Mouse (Mus musculus): ENCODE results near the gene Dclre1a. TPM values are rescaled to one million over a fixed set of nuclear protein-coding genes. Genes with fewer than 3 reads are reported as not detected.

Dclre1a gene
- 16.3 and 17.8 TPM in 2 replicates for polyA plus RNA-seq (2016; fragmentation: Nextera tagmentation; extraction: Ambion mirVana)

DNA sequence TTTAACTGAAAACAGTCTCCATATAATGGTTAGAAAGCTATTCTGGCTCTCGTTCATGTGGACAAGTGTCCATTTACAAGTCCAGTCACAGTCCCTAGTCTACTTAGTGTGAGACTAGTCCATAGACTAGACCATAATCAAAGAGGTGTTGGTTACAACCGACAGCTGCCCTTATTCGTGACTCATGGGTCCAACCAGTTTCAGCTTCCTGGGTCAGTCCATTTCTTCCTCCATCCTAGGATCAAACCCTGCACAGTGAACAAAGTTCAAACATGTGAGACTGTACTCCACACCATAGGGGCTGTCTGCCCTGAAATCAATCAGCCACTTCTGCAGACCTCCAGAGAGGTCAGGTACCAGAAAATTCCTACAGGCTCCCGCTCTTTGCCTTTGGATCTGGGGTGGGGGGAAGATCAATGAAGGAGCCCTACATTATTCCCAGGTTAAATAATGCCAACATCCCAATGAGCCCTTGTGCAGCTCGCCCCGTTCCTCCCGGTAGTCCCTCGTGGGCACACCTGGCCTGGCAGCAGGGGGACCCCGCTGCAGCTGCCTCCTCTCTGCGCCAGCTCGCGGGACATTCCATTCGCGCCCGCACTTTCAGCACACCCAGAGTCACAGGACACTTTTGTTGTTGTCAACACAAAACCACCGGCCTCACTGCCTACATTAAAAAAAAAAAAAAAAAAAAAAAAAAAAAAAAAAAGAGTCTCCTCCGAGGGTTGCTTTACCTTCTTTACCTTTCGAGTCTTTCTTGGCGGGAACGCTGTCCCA, at the start of gene Dclre1a:
Gene Dclre1a, minus strand, starts transcription at position 767 of the 774 bp plus-strand sequence.
- Histone ChIP-seq H3K27me3 (no peaks in the 10 kb centered on the region), H3K27ac (peak within 1 kb of the TSS; percentile 97), H3K4me1 (peaks cover 17% of the 10 kb centered on the region), H3K4me2 (peak within 1 kb of the TSS; percentile 71), H3K9ac (peak within 1 kb of the TSS; percentile 93), H3K9me3 (no peaks in the 10 kb centered on the region), H3K4me3 (replicated peaks) (peak within 1 kb of the TSS; percentile 96), H3K36me3 (replicated peaks) (peaks cover 13% of the 10 kb centered on the region)
- peak; percentile 83 for ATAC-seq (ENCODE audit: low FRiP score)
- WGBS, result 13% methylated on average over 20 of the region's 20 CpGs

DNA sequence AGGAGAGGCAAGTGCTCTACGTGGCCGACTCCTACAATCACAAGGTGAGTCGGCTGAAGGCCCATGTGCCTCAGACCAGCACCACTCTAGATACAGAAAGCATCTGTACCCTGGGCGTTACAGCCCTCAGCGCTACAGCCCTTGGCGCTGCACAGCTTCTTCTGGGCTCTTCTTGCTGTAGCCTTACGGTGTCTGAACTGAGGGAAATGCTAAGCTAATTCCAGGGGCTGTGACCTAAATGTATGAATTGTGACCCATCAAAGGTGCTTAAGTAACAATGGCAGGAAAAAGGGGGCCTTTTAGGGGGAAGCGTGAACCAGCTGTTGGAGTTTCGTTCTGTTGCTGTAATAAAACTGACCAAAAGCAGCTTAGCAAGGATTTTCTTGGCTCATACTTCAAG, 44.5 kb upstream of the Dclre1a start:
- H3K27ac ChIP-seq, result no peak overlapping the region
- peaks cover 84% of the 10 kb centered on the region for H3K36me3 ChIP-seq (replicated peaks)
- 91% methylated on average over 9 of the region's 9 CpGs for WGBS
- no peaks in the 10 kb centered on the region for H3K9me3 ChIP-seq
- H3K9ac ChIP-seq, result no peak overlapping the region
- ATAC-seq (ENCODE audit: low FRiP score), result no peak
- no peak overlapping the region for H3K4me2 ChIP-seq
- H3K4me3 ChIP-seq (replicated peaks), result no peak overlapping the region
- H3K4me1 ChIP-seq, result no peaks in the 10 kb centered on the region
- H3K27me3 ChIP-seq, result no peaks in the 10 kb centered on the region

DNA sequence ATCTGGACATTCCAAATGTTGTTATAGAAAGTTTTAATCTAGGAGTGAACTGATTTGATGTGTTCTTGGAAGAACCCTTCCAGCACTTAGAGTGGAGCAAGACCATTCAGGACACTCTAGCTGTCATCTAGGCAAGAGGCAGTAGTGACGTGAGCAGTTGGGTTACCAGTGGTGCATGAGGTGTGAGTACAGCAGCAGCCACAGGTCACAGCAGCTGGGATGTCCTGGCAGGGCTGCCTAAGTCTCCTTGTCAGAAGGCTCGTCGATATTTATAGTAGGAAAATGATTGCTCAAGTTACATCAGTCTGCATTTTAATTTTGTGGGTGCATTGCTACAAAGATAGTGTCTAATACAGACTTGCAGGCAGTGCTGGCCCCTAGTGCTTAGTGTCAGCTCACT, 42.2 kb upstream of the Dclre1a start:
- Histone ChIP-seq H3K4me1 (no peaks in the 10 kb centered on the region), H3K27ac (no peak overlapping the region), H3K9me3 (no peaks in the 10 kb centered on the region), H3K4me2 (no peak overlapping the region), H3K9ac (no peak overlapping the region), H3K36me3 (replicated peaks) (peaks cover 66% of the 10 kb centered on the region), H3K4me3 (replicated peaks) (no peak overlapping the region), H3K27me3 (no peaks in the 10 kb centered on the region)
- no peak for ATAC-seq (ENCODE audit: low FRiP score)
- WGBS, result 98% methylated on average over 3 of the region's 3 CpGs

DNA sequence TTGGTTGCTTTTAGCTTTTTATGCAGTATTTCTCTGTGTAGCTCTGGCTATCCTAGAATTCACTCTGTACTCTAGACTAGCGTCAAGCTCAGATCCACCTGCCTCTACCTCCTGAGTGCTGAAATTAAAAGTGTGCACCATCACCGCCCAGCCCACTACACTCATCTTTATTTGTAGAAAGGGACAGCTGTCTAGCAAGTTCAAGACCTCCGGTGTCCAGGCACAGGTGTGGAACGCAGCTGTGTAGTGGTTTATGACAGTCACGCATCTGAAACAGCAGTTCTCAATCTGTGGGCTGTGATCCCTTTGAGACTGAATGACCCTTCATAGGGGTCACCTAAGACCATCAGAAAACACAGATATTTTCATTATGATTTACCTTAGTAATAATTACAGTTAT, 41.4 kb upstream of the Dclre1a start:
- Histone ChIP-seq H3K9ac (no peak overlapping the region), H3K36me3 (replicated peaks) (peaks cover 58% of the 10 kb centered on the region), H3K4me3 (replicated peaks) (no peak overlapping the region), H3K4me2 (no peak overlapping the region), H3K27me3 (no peaks in the 10 kb centered on the region), H3K27ac (no peak overlapping the region), H3K9me3 (no peaks in the 10 kb centered on the region), H3K4me1 (no peaks in the 10 kb centered on the region)
- WGBS, result 97% methylated on average over 5 of the region's 5 CpGs
- no peak for ATAC-seq (ENCODE audit: low FRiP score)

DNA sequence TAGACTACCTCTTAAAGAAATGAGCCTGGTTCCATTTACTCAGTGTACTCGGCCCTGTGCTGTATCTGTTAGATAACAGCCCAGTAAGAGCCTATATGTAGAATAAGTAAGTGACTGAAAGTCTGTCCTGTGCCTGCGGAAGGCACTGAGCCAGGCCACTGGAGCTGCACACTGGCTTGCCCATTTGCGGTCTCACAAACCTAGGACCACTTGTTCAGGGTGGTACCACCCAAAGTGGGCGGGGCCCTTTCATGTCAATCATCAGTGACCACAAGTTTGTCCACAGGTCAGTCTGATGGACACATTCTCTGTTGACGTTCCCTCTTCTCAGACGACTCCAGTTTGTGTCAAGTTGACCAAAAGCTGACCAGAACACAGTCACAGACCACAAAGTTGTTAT, 41.0 kb upstream of the Dclre1a start:
- no peaks in the 10 kb centered on the region for H3K27me3 ChIP-seq
- H3K27ac ChIP-seq, result no peak overlapping the region
- H3K9ac ChIP-seq, result no peak overlapping the region
- H3K4me1 ChIP-seq, result no peaks in the 10 kb centered on the region
- peaks cover 55% of the 10 kb centered on the region for H3K36me3 ChIP-seq (replicated peaks)
- whole genome bisulfite sequencing, result 95% methylated on average over 6 of the region's 6 CpGs
- ATAC-seq (ENCODE audit: low FRiP score), result no peak
- H3K9me3 ChIP-seq, result no peaks in the 10 kb centered on the region
- H3K4me3 ChIP-seq (replicated peaks), result no peak overlapping the region
- H3K4me2 ChIP-seq, result no peak overlapping the region

DNA sequence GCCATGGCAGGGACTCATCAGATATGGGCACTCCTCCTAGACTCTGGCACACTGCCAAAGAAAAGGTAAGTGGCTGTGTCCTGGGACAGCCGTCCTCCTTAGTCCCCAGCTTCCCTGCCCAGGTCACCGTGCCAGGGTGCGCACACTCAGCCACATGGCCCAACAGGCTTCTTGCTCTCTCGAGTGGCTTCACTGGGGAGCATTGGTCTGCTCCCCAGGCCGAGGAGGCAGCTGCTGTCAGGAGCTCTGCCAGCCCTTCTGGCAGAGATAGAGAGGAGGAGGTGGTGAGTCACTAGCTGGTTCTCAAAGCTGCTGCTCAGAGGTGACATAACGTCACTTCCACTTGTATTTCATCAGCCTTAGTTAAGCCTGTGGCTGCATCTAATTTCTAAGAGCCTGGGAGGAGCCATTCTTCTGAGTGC, 40.2 kb upstream of the Dclre1a start:
- Histone ChIP-seq H3K27me3 (no peaks in the 10 kb centered on the region), H3K9me3 (no peaks in the 10 kb centered on the region), H3K9ac (no peak overlapping the region), H3K27ac (no peak overlapping the region), H3K4me3 (replicated peaks) (no peak overlapping the region), H3K4me2 (no peak overlapping the region), H3K4me1 (no peaks in the 10 kb centered on the region), H3K36me3 (replicated peaks) (peaks cover 50% of the 10 kb centered on the region)
- ATAC-seq (ENCODE audit: low FRiP score), result no peak
- WGBS, result 87% methylated on average over 6 of the region's 6 CpGs

DNA sequence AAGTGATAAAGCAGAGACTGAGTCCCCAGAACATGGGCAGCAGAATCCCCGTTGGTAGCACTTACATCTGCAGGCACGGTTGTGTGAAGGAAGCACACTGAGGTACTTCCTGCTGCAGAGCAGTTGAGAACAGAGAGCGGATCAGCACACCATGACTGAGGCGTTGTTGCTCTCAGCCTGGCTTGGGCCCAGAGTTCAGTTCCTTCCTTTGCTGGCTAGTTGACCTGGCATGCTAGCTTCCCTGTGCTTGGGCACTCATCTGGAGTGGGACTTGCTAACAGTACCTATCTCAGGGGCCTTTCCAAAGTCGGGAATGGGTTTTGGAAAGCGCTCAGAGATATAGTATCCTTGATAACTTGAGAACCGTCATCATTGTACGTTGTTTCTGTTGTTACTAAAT, 38.3 kb upstream of the Dclre1a start:
- H3K4me3 ChIP-seq (replicated peaks), result no peak overlapping the region
- ATAC-seq (ENCODE audit: low FRiP score), result no peak
- 89% methylated on average over 8 of the region's 8 CpGs for WGBS
- no peaks in the 10 kb centered on the region for H3K27me3 ChIP-seq
- H3K4me2 ChIP-seq, result no peak overlapping the region
- no peaks in the 10 kb centered on the region for H3K4me1 ChIP-seq
- no peak overlapping the region for H3K27ac ChIP-seq
- peaks cover 45% of the 10 kb centered on the region for H3K36me3 ChIP-seq (replicated peaks)
- no peak overlapping the region for H3K9ac ChIP-seq
- no peaks in the 10 kb centered on the region for H3K9me3 ChIP-seq

DNA sequence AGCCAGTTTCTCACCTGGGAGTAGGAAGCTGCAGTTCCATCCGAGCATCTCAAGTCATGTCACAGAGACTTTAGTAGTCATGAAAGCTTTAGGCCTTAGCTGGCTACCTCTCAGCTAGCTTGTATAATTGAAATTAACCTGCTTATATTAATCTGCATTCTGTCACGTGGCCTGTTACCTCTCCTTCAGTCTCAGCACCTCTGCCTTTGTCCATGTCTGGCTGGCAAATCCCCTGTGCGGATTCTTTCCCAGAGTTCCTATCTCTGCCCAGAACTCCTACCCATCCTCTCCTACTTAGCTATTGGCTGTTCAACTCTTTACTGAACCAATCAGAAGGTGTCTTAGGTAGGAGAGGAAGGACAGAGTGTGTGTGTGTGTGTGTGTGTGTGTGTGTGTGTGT, 36.3 kb upstream of the Dclre1a start:
- H3K36me3 ChIP-seq (replicated peaks), result peaks cover 32% of the 10 kb centered on the region
- H3K4me1 ChIP-seq, result no peaks in the 10 kb centered on the region
- no peak overlapping the region for H3K27ac ChIP-seq

DNA sequence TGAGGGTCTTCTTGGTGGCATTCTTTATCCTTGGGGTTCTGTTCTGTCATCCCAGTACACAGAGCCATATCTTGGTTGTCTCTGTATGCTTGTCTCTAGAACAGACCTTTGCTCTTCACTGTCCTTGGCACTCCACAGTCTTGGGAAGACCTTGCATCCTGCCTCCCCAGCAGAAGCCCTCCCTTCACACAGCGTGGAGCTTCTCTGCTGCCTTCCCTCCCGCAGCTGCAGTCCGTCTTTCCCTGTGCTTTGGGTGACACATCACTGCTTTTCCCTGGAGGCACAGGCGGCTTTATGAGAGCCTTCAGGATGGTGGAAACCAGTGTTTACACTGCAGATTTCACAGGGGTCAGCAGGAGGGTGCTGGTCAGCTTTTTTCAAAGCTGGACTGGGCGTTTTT, 35.8 kb upstream of the Dclre1a start:
- no peaks in the 10 kb centered on the region for H3K27me3 ChIP-seq
- WGBS, result 81% methylated on average over 5 of the region's 5 CpGs
- no peak for ATAC-seq (ENCODE audit: low FRiP score)
- H3K36me3 ChIP-seq (replicated peaks), result peaks cover 26% of the 10 kb centered on the region
- H3K9ac ChIP-seq, result no peak overlapping the region
- no peak overlapping the region for H3K4me2 ChIP-seq
- no peak overlapping the region for H3K4me3 ChIP-seq (replicated peaks)
- no peaks in the 10 kb centered on the region for H3K4me1 ChIP-seq
- H3K27ac ChIP-seq, result no peak overlapping the region
- no peaks in the 10 kb centered on the region for H3K9me3 ChIP-seq

More for the DNA sequence above, 36.3 kb upstream of the Dclre1a start:
- H3K4me2 ChIP-seq, result no peak overlapping the region
- H3K9ac ChIP-seq, result no peak overlapping the region
- 89% methylated on average over 3 of the region's 3 CpGs for WGBS
- H3K9me3 ChIP-seq, result no peaks in the 10 kb centered on the region
- H3K27me3 ChIP-seq, result no peaks in the 10 kb centered on the region
- no peak overlapping the region for H3K4me3 ChIP-seq (replicated peaks)
- ATAC-seq (ENCODE audit: low FRiP score), result no peak

DNA sequence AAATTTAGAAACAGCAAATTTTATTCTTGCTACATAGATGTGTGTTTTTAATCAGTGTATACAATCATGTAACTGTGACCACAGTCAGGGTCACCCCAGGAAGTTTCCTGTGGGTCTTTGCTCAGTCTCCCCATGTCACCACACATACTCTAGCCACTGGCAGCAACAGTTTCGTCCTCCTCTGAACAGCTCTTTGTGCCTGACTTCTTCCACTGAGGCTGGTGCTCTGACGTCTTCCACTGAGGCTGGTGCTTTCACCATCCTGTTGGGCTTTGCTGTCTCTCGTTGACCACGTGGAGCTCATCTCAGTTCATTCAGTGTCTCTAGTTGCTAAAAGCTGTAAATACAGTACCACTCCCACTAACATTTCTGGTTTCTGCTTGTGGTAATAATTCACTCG, 34.0 kb upstream of the Dclre1a start:
- Histone ChIP-seq H3K27me3 (no peaks in the 10 kb centered on the region), H3K4me2 (no peak overlapping the region), H3K4me3 (replicated peaks) (no peak overlapping the region), H3K9ac (no peak overlapping the region), H3K4me1 (no peaks in the 10 kb centered on the region), H3K36me3 (replicated peaks) (peaks cover 30% of the 10 kb centered on the region), H3K9me3 (no peaks in the 10 kb centered on the region), H3K27ac (no peak overlapping the region)
- 91% methylated on average over 5 of the region's 5 CpGs for WGBS
- ATAC-seq (ENCODE audit: low FRiP score), result no peak

DNA sequence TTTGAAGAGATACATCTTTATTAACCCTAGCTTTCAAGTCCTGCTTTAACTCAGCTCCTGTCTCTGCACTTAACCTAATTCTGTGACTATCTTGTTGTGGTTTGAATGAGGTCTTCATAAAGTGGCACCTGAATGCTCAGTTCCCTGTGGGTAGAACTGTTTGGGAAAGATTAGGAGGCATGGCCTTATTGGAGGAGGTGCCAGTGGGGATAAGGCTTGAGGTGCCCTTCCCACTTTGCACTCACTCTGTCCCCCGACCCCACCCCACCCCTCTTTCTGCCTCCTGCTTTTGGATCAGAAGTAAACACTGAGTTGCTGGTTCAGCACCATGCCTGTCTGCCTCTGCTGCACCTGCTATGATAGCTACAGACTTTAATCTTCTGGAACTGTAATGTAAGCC, 29.8 kb upstream of the Dclre1a start:
- H3K27ac ChIP-seq, result no peak overlapping the region
- H3K9me3 ChIP-seq, result no peaks in the 10 kb centered on the region
- H3K36me3 ChIP-seq (replicated peaks), result peaks cover 35% of the 10 kb centered on the region
- no peak for ATAC-seq (ENCODE audit: low FRiP score)
- no peaks in the 10 kb centered on the region for H3K27me3 ChIP-seq
- H3K4me3 ChIP-seq (replicated peaks), result no peak overlapping the region
- WGBS, result 100% methylated on average over 1 of the region's 1 CpGs
- H3K4me2 ChIP-seq, result no peak overlapping the region
- H3K4me1 ChIP-seq, result no peaks in the 10 kb centered on the region
- H3K9ac ChIP-seq, result no peak overlapping the region

DNA sequence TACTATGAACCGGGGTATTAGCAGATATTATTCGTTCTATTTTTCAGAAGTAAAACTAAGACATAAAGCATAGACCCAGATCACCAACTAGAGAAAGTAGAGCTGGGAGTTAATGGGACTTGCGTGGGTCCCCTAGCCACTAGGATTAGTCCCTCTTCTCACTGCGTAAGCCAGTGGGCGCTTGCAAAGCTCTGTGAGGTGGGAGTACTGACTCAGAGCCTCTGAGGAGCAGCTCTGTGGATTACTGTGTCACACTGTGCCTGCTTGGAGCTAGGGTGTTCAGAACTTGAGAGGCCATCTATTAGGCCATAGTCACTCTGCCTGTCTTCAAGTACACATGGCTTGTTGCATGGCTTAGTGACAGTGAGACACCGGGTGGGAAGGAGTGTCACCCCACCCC, 25.2 kb upstream of the Dclre1a start:
- no peaks in the 10 kb centered on the region for H3K9me3 ChIP-seq
- H3K27me3 ChIP-seq, result no peaks in the 10 kb centered on the region
- WGBS, result 95% methylated on average over 6 of the region's 6 CpGs
- peaks cover 31% of the 10 kb centered on the region for H3K36me3 ChIP-seq (replicated peaks)
- H3K4me1 ChIP-seq, result no peaks in the 10 kb centered on the region
- H3K4me2 ChIP-seq, result no peak overlapping the region
- no peak overlapping the region for H3K9ac ChIP-seq
- H3K4me3 ChIP-seq (replicated peaks), result no peak overlapping the region
- ATAC-seq (ENCODE audit: low FRiP score), result no peak
- H3K27ac ChIP-seq, result no peak overlapping the region

DNA sequence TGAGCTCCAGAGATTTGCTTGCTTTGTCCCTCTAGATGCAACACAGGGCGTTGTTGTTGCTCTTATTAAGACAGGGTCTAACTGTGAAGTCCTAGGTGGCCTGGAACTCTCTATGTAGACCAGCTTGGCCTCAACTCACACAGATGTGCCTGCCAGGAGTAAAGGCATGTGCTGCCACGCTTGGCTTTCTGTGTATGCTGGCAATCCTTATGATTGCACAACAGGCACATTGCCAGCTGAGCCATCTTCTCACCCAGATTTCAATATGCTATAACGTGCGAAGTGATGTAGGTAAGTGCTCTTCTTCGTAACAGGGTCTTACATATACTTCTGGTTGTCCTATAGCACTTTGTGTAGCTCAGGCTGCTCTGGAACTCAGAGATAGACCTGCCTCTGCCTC, 23.9 kb upstream of the Dclre1a start:
- Histone ChIP-seq H3K9ac (no peak overlapping the region), H3K4me2 (no peak overlapping the region), H3K27ac (no peak overlapping the region), H3K4me1 (0 out of 2 replicates have a peak, but pooled peaks cover under 1% of the 10 kb centered on the region), H3K36me3 (replicated peaks) (peaks cover 20% of the 10 kb centered on the region), H3K27me3 (no peaks in the 10 kb centered on the region), H3K4me3 (replicated peaks) (no peak overlapping the region), H3K9me3 (no peaks in the 10 kb centered on the region)
- ATAC-seq (ENCODE audit: low FRiP score), result no peak
- 91% methylated on average over 5 of the region's 5 CpGs for WGBS

Data from forebrain, embryonic 12.5 days (tissue).